ENCODE assay signal across 20 mouse cellular contexts in the genomic region with DNA sequence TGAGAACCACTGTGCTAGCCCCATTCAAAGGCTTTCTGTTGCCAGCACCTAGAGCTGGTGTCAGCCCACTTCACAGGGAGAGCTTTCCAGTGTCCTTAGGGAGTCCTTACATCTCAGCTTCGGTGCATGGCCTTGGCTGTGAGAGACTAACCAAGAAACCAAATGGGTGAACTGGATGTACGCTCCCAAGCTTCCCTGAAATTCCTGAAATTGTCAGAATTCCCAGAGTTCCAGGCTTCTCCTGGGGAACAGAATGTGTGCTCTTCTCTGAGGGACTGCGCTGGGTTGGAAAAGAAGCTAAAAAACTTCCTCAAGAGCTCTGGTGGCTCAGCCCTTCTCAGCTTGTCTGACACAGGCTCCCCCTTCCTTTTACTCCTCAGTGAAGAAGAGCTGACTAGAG.
DNase-seq lines count a peak whose midpoint lies in the region; ATAC-seq and TF ChIP-seq lines count a peak whose summit lies in the region.
"Had no signal": no experiment of that assay in that cellular context is flagged by ENCODE, and none has a peak within 500 bp of the region (broad histone marks: within the 10 kb centered on the region; RNA-seq: fewer than 3 reads in every experiment).

No protein-coding gene starts in this region.

- no peak for DNase-seq in heart, embryonic 10.5 days (ENCODE audit: low spot score)
- no peak for DNase-seq in heart, adult 9 months (ENCODE audit: low spot score in 2 of 2)
- DNase-seq in liver, embryonic 13.5 days, result no peak
- DNase-seq in liver, embryonic 11.5 days (ENCODE audit: low spot score), result no peak
- peak; percentile 83 for DNase-seq in ZHBTc4 (ENCODE audit: low read depth, low spot score)
- DNase-seq in liver, postnatal 0 days, result no peak
- DNase-seq in right cerebral cortex, adult 18-20 months, result no peak
- DNase-seq in kidney, postnatal 36 days, result no peak
- DNase-seq: adrenal gland, postnatal 14 days; cerebellum, adult 18-20 months; cerebellum, postnatal 14 days; gastrocnemius, postnatal 36 days; heart, postnatal 14 days had no signal

- no peak overlapping the region for H3K4me2 ChIP-seq in liver, embryonic 13.5 days
- H3K4me2 ChIP-seq in liver, embryonic 11.5 days, result no peak overlapping the region
- H3K4me2 ChIP-seq in liver, postnatal 0 days (ENCODE audit: low read depth, low read length), result no peak overlapping the region
- H3K4me2 ChIP-seq: embryonic facial prominence, embryonic 13.5 days; forebrain, embryonic 12.5 days; heart, embryonic 11.5 days; heart, embryonic 15.5 days; hindbrain, embryonic 13.5 days had no signal

- TF ChIP-seq CTCF in liver, postnatal 0 days (IDR thresholded peaks at IDR 0.05; ENCODE audit: low read depth), result no peak

- no peaks in the 10 kb centered on the region for H3K9me3 ChIP-seq in heart, embryonic 10.5 days
- no peaks in the 10 kb centered on the region for H3K9me3 ChIP-seq in liver, embryonic 13.5 days (replicated peaks)
- H3K9me3 ChIP-seq in liver, embryonic 11.5 days (ENCODE audit: control insufficient read depth, low read length), result no peaks in the 10 kb centered on the region
- H3K9me3 ChIP-seq in liver, postnatal 0 days (ENCODE audit: low read length), result no peaks in the 10 kb centered on the region
- H3K9me3 ChIP-seq: embryonic facial prominence, embryonic 13.5 days; forebrain, embryonic 12.5 days; heart, embryonic 15.5 days; hindbrain, embryonic 13.5 days had no signal

- H3K4me1 ChIP-seq in heart, embryonic 10.5 days, result peaks cover 47% of the 10 kb centered on the region
- peaks cover 71% of the 10 kb centered on the region for H3K4me1 ChIP-seq in liver, embryonic 13.5 days (replicated peaks)
- peaks cover 47% of the 10 kb centered on the region for H3K4me1 ChIP-seq in liver, embryonic 11.5 days (replicated peaks; ENCODE audit: control insufficient read depth, insufficient read depth, low read length)
- peaks cover 62% of the 10 kb centered on the region for H3K4me1 ChIP-seq in liver, postnatal 0 days (ENCODE audit: insufficient read depth)

- no peak overlapping the region for H3K4me3 ChIP-seq in heart, embryonic 10.5 days
- no peak overlapping the region for H3K4me3 ChIP-seq in liver, embryonic 13.5 days (replicated peaks)
- H3K4me3 ChIP-seq in liver, embryonic 11.5 days (ENCODE audit: low read depth, low read length), result no peak overlapping the region
- no peak overlapping the region for H3K4me3 ChIP-seq in liver, postnatal 0 days (ENCODE audit: low read depth, low read length)
- H3K4me3 ChIP-seq: embryonic facial prominence, embryonic 13.5 days; forebrain, embryonic 12.5 days; heart, embryonic 15.5 days; hindbrain, embryonic 13.5 days had no signal

- H3K9ac ChIP-seq in liver, embryonic 13.5 days, result no peak overlapping the region
- H3K9ac ChIP-seq in liver, embryonic 11.5 days (ENCODE audit: low read depth, low read length), result no peak overlapping the region
- no peak overlapping the region for H3K9ac ChIP-seq in liver, postnatal 0 days (replicated peaks)
- H3K9ac ChIP-seq: embryonic facial prominence, embryonic 13.5 days; forebrain, embryonic 12.5 days; heart, embryonic 15.5 days; hindbrain, embryonic 13.5 days had no signal

- WGBS in heart, embryonic 10.5 days, result 37% methylated on average over 3 of the region's 3 CpGs
- 73% methylated on average over 3 of the region's 3 CpGs for WGBS in liver, embryonic 13.5 days (ENCODE audit: insufficient replicate concordance)
- 75% methylated on average over 3 of the region's 3 CpGs for WGBS in liver, embryonic 11.5 days
- WGBS in liver, postnatal 0 days (ENCODE audit: insufficient replicate concordance), result 76% methylated on average over 3 of the region's 3 CpGs

- ATAC-seq in liver, embryonic 13.5 days (ENCODE audit: low read depth), result no peak
- no peak for ATAC-seq in liver, embryonic 11.5 days (replicated peaks; ENCODE audit: low FRiP score)
- no peak for ATAC-seq in liver, postnatal 0 days
- ATAC-seq: forebrain, embryonic 16.5 days; hindbrain, postnatal 0 days had no signal

- H3K36me3 ChIP-seq in heart, embryonic 10.5 days, result no peaks in the 10 kb centered on the region
- H3K36me3 ChIP-seq in liver, embryonic 13.5 days, result no peaks in the 10 kb centered on the region
- H3K36me3 ChIP-seq in liver, embryonic 11.5 days (ENCODE audit: control insufficient read depth, insufficient read depth, low read length), result no peaks in the 10 kb centered on the region
- no peaks in the 10 kb centered on the region for H3K36me3 ChIP-seq in liver, postnatal 0 days (replicated peaks; ENCODE audit: insufficient read depth, low read length)
- H3K36me3 ChIP-seq: embryonic facial prominence, embryonic 13.5 days; forebrain, embryonic 12.5 days; heart, embryonic 15.5 days; hindbrain, embryonic 13.5 days had no signal

- H3K27ac ChIP-seq in heart, embryonic 10.5 days, result peak overlapping the region; percentile 29; the same call in 1 of the 2 replicates
- peak overlapping the region; percentile 41; the same call in 1 of the 2 replicates for H3K27ac ChIP-seq in liver, embryonic 13.5 days
- H3K27ac ChIP-seq in liver, embryonic 11.5 days (ENCODE audit: low read depth, low read length), result no peak overlapping the region
- peak overlapping the region; percentile 72 for H3K27ac ChIP-seq in liver, postnatal 0 days (ENCODE audit: low read depth)
- H3K27ac ChIP-seq: embryonic facial prominence, embryonic 13.5 days; forebrain, embryonic 12.5 days; hindbrain, embryonic 13.5 days; hindbrain, postnatal 0 days had no signal

- no peaks in the 10 kb centered on the region for H3K27me3 ChIP-seq in heart, embryonic 10.5 days (ENCODE audit: insufficient read depth, poor library complexity, severe bottlenecking)
- no peaks in the 10 kb centered on the region for H3K27me3 ChIP-seq in liver, embryonic 13.5 days
- H3K27me3 ChIP-seq in liver, embryonic 11.5 days (replicated peaks; ENCODE audit: control insufficient read depth, insufficient read depth, low read length), result no peaks in the 10 kb centered on the region
- H3K27me3 ChIP-seq in liver, postnatal 0 days (ENCODE audit: insufficient read depth, low read length), result no peaks in the 10 kb centered on the region
- H3K27me3 ChIP-seq: embryonic facial prominence, embryonic 13.5 days; forebrain, embryonic 12.5 days; heart, embryonic 15.5 days; hindbrain, embryonic 13.5 days had no signal

- no peak for TF ChIP-seq EP300 in liver, postnatal 0 days (IDR thresholded peaks at IDR 0.05; ENCODE audit: low read depth)
